Mouse (Mus musculus): ENCODE measurements around the gene Pcdh19.
A peak's percentile ranks its signal among the peaks of the same experiment; 100 is the strongest.

Gene Pcdh19

GRCm38 (mm10) chrX:133657308-133658302, 31.2 kb downstream of the Pcdh19 start:
- DNase-seq (ENCODE audit: low spot score in 2 of 2) = no peak

- no peak for DNase-seq (ENCODE audit: low spot score in 2 of 2)
Measured at GRCm38 (mm10) chrX:133655876-133656538, 32.8 kb downstream of the Pcdh19 start.

DNA sequence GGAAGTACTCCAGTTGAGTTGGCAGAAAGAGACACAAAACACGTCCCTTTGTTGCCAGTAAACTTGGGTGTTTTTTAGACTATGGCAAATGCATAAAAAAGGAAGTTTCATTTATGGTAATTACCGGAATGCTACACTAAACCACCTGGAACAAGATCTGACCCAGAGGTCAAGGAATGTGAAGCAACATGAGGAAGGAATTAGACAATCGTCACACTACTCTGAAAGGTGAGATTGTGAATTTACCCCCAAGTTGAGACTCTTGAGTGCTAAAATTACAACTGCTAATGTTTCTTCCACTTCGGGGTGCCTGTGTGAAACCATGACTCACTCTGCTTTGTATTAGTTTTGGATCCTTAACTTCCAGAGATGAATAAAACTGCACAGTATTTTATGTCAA, 33.6 kb downstream of the Pcdh19 start:
- DNase-seq (ENCODE audit: low spot score in 2 of 2) = no peak

GRCm38 (mm10) chrX:133653071-133653470, 35.7 kb downstream of the Pcdh19 start:
- no peak for DNase-seq (ENCODE audit: low spot score in 2 of 2)

DNA sequence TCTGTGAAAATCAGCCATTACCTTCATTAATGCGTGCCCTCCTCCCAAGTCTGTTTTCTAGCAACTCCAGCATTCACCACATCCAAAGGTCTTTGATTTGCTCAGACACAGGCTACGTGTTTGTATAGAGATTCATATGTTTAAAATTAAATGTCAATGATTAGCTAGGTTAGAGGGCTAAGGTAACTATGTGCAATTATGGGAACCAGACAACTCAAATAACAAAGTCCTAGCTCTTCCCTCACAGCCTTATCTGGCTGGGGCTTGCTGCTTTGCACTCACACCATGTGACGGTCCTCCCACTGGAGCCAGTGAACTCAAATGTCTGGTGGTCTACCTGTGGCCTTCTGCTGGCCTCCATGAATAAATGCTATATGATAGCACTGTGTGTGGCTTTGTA, 38.4 kb downstream of the Pcdh19 start:
- DNase-seq (ENCODE audit: low spot score in 2 of 2) = no peak

DNA sequence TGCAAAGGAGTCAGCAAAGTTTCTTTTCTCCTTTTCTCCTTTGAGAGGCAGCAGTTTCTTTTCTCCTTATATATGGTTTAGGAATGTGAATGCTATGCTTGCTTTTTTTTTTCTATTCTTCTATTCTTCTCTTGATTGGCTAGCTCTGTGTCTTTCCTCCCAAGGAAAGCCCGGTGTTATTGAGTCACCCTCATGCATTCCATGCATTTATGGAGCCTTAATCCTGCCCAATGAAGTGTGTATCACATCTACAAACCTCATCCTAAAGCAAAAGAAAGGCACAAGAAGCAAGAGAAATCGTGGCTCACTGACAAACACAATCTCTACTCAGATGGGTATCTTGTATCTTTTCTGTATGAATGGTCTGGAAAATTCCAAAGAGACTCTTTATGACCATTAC, 41.0 kb downstream of the Pcdh19 start:
- no peak for DNase-seq (ENCODE audit: low spot score in 2 of 2)

- no peak for DNase-seq (ENCODE audit: low spot score in 2 of 2)
Measured at GRCm38 (mm10) chrX:133639445-133639844, 49.3 kb downstream of the Pcdh19 start.

- DNase-seq (ENCODE audit: low spot score in 2 of 2) = peak; percentile 63 to 65
Measured at GRCm38 (mm10) chrX:133629538-133629937, 59.2 kb downstream of the Pcdh19 start.

- no peak for DNase-seq (ENCODE audit: low spot score in 2 of 2)
Measured at GRCm38 (mm10) chrX:133618222-133618621, 70.6 kb downstream of the Pcdh19 start.

DNA sequence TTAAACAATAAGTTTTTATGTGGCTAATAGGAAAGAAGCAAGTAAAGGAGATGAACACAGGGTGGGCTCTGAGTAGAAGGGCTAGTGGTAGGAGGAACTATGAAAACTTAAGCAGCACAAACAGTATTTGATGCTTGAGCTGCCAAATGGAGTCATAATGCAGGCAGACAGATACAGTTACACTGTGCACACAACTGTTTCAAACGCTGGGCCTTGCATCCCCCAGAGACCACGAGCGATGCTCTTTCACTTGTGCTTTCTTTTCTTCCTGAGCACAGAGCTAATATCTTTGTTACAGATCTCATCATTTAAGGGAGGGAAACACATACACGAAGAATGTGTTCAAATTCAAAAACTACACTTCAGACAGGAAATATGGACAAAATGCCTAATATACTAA, 83.0 kb downstream of the Pcdh19 start:
- no peak for DNase-seq (ENCODE audit: low spot score in 2 of 2)

- peak; percentile 58 to 59 for DNase-seq (ENCODE audit: low spot score in 2 of 2)
Measured at GRCm38 (mm10) chrX:133604272-133604671, 84.5 kb downstream of the Pcdh19 start.

DNA sequence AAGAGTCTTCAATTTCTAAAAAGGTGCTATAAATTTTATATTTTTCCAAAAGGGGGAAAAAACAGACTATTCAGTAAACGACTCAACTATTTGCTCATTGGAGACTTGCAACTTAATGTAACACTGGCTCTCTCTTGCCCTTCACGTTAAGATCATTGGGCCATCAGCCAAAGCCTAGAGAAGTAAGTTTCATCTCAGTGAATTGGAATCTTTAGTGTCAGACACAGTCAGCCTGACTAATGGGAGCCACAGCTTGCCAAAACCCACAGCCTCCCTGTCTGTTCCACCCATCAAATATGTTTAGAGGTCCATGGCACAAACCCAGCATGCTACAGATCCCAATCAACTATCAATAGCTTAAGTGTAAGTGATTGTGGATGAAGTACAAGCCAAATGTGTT, 86.7 kb downstream of the Pcdh19 start:
- DNase-seq (ENCODE audit: low spot score in 2 of 2) = no peak

DNA sequence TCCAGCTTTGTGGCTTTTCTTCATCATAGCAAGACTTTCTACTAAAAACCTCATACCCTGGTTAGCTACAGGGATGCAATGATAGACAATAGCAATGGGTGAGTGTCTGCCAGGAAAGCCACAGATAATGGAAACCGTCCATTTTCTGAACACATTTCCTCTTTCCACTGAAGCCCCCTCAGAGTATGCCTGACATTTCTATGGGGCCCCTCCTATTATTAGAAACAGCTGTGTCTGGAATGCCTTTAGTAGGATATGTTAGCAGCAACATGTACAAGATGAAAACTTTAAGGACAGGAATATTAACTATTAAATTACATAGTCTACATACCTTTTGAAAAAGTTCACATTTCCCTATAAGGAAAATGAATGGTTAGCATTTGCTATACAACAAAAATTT, 87.1 kb downstream of the Pcdh19 start:
- DNase-seq (ENCODE audit: low spot score in 2 of 2) = no peak

DNA sequence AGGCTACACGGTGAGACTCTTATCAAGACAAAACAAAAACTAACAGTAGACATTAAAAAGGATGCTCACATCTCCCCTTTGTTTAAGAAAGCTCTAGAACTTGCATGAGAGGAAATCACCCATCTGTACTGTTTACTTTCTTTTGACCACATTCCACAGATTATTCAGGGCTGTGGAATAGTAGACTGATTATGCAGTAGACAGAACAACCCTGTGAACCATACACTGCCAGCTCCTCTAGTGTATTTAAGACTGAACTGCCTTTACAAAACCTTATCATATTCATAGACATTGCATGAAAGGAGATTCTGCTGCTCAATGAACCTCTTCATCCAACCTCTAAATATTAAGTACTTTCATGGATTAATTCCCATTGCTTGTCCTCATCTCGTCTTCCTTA, 87.6 kb downstream of the Pcdh19 start:
- DNase-seq (ENCODE audit: low spot score in 2 of 2) = no peak

DNA sequence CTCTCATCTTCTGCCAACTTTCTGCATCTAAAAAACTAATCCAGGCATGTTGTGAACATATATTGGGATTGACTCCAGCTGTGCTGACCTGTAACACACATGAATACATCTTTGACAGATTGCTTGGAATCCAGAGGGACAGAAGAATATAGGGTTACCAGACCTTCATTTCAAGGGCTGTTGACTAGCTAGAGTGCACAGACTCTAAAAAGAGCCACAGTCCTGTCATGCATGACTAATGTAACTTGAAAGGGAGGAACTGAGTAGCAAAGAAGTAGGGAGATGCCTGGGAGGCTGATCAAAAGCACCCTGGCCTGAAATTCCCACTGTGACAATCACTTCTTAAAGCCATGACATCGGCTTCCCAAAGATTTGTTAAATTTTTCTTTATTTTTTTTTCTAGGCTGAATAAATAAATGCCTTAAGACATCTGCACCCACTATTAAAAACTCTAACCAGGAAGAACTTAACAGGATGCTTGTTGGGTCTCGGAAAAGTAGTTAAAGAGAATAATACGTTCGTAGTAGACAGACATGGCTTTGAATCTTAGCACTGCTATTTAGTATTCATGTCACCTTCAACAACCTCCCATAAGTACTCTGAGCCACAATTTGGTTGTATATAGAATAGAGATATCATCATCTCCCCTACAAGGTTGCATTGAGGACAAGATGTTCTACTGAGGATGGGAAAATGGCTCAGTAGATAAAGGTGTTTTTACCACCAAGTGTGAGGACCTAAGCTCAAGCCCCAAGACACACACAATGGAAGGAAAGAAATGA, 113.0 kb downstream of the Pcdh19 start:
- DNase-seq (ENCODE audit: low spot score in 2 of 2) = no peak

DNA sequence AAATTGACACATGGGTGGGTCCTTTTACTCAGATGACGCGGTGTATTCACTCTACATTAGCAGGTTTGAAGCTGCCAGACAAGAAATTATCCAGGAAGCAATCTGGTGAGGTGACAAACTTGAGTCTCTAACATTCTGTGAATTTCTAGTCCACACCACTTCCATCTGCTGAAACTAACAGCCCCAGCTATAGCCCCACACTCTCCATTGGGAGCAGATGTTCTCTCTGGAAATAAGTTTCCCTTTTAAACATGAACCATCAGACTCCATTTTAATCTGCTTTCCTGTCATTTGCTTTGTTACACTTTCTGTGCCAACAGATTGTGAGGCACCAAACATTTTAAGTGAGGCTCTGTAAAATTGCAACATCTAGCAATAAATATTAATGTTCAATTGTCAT, 123.4 kb downstream of the Pcdh19 start:
- no peak for DNase-seq (ENCODE audit: low spot score in 2 of 2)
